Mouse (Mus musculus) embryo, embryonic 10 days (tissue): Measurements from ENCODE around the gene L2hgdh.

Source experiments
- DNase-seq: peaks from one replicate; pipeline ENCODE4 v3.0.0-alpha.2; 2015; ENCODE audit warnings: low spot score

L2hgdh gene

DNA sequence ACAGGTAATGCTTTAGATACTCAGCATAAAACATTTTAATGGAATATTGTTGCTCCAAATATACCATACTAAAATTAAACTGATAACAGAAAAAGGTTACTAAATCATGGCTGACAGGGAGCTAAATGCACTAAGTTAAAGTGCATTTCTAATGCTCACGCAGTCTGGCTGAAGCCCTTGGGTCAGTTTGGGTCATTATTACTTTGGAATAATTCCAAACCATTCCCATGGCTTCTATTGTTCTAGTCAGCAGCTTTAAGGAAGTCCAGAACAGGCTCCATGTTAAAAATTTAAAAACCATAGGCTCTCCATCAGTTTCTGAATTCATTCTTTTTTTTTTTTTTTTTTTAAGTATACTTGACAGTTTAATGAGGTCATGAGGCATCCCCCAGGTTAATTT is 50.5 kb downstream of the L2hgdh start:
- no peak for DNase-seq

- DNase-seq = no peak
These were observed 58.0 kb downstream of the L2hgdh start for GRCm38 (mm10) chr12:69666721-69667120.

GRCm38 (mm10) chr12:69661658-69662057 is 63.0 kb downstream of the L2hgdh start:
- no peak for DNase-seq

DNA sequence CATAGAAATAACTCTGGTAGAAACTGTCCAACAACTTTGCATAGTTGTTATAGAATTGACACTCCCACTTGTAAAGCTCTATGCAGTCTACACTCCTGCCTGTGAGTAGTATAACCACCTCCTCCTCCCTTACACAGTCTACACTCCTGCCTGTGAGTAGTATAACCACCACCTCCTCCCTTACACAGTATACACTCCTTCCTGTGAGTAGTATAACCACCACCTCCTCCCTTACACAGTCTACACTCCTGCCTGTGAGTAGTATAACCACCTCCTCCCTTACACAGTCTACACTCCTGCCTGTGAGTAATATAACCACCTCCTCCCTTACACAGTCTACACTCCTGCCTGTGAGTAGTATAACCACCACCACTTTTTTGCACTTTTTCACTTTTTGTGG is 70.7 kb downstream of the L2hgdh start:
- DNase-seq = peak; percentile 18

DNA sequence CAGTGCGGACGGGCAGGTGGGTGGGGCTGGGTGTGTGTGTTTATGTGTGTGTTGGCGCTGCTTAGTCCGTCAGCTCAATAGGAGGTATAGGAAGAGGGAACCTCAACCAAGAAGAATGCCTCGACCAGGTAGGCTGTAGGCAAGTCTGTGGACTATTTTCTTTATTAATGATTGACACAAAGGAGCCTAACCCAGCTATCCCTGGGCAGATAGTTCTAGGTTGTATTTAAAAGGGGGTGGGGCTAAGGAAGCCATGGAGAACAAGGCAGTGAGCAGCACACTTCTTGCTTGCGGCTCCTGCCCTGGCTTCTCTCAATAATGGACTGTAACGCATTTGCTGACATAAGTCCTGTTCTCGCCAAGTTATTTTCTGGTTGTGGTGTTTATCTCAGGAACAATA is 75.2 kb downstream of the L2hgdh start:
- no peak for DNase-seq

DNA sequence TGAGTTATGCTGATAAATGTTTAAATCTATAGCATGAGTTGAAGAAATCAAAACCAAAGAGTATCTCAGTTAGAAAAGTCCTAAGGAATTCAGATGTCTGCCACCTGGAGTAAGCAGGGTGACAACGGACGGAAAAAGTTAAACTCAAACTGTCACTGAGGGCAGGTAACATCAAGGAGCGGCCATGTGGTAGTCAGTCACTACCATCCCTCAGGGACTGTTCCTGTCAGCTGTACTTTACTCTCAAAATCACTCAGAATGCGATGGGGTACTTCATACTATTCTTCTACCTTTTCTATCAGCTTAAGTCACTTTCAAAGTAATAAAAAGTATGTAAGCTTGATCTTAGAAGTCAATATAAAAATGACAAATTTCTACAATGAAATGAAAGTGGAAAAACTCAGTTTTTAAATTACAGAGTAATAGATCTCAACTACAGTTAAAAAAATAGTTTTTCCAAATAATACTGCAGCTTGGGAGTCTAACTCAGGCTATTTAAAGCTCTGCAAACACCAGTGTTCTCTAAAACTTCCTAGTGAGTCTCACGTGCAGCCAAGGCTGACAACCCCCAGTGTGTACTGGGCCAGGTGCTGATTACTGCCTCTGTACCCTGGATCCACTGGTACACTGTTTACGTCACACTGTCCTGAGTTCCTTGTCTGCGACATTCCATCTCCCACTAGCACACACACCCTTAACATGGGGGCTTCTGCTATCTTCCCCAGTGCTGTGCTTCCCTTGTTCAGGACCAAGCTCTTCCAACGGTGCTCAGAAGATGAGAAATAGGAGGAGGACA is 78.7 kb downstream of the L2hgdh start:
- no peak for DNase-seq

- no peak for DNase-seq
These were observed 79.8 kb downstream of the L2hgdh start for GRCm38 (mm10) chr12:69644877-69645276.

DNA sequence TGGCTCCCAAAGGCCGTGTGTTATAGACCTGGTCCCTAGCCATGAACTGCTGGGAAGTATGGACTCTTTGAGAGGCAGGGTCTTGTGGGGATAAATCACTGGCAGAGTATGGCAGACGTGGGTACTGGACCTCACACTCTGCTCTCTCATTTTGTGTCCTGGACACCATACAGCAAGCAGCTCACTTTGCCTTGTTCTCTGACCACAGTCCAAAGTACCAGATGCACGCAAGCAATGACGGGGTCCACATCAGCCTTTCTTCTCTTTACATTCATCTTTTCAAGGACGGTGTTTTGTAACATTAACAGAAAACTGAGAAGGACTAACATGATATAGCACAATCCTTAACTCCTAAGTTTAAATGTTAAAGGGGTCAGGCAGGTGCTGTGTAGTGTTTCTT is 81.8 kb downstream of the L2hgdh start:
- DNase-seq = no peak
